Mouse (Mus musculus) neural tube, embryonic 15.5 days (tissue): ENCODE data around the gene Taf3. TPM values are rescaled to one million over a fixed set of nuclear protein-coding genes. Genes with fewer than 3 reads are reported as not detected.

Experiments
- ATAC-seq: fragments of 200-750 bp; cut with Nextera tagmentation; 2 replicates; pipeline ENCODE4 v1.8.0; 2017; ENCODE audit warnings: mild to moderate bottlenecking, moderate TSS enrichment, moderate library complexity; ENCODE audit not compliant: low FRiP score
- H3K27ac ChIP-seq: fragments of 300-500 bp; sonication (generic); replicated peaks from 2 replicates; pipeline ENCODE4 v1.5.1; 2015; ENCODE audit warnings: mild to moderate bottlenecking, inconsistent platforms
- H3K27me3 ChIP-seq: fragments of 300-500 bp; sonication (generic); replicated peaks from 2 replicates; pipeline ENCODE4 v1.6.1; 2015; ENCODE audit warnings: inconsistent platforms
- H3K36me3 ChIP-seq: fragments of 300-500 bp; sonication (generic); 2 replicates; pipeline ENCODE4 v1.6.1; 2015; ENCODE audit warnings: inconsistent platforms
- H3K4me1 ChIP-seq: fragments of 300-500 bp; sonication (generic); 2 replicates; pipeline ENCODE4 v1.6.1; 2015; ENCODE audit warnings: inconsistent platforms
- H3K4me2 ChIP-seq: fragments of 300-500 bp; sonication (generic); 2 replicates; pipeline ENCODE4 v1.6.1; 2015; ENCODE audit warnings: inconsistent platforms, mild to moderate bottlenecking, moderate library complexity
- H3K4me3 ChIP-seq: fragments of 300-500 bp; sonication (generic); replicated peaks from 2 replicates; pipeline ENCODE4 v1.5.1; 2015; ENCODE audit warnings: mild to moderate bottlenecking, inconsistent platforms
- H3K9ac ChIP-seq: fragments of 300-500 bp; sonication (generic); replicated peaks from 2 replicates; pipeline ENCODE4 v1.6.1; 2015; ENCODE audit warnings: mild to moderate bottlenecking, inconsistent platforms
- H3K9me3 ChIP-seq: fragments of 300-500 bp; sonication (generic); replicated peaks from 2 replicates; pipeline ENCODE4 v1.6.1; 2016; ENCODE audit warnings: inconsistent platforms
- WGBS: fragments of 180-500 bp; shearing (Covaris S2); methylation state at CpG from one replicate; pipeline ENCODE4 v1.1.7; 2015; ENCODE audit warnings: mixed read lengths; 5-methylcytosine and 5-hydroxymethylcytosine counted together
- polyA plus RNA-seq: library from polyadenylated mRNA; unstranded; fragments of >200 nt; fragmentation: Nextera tagmentation; extraction: Ambion mirVana; gene quantifications from 2 replicates; pipeline ENCODE4 v1.2.1, GENCODE M21; 2015

The Taf3 gene
- polyA plus RNA-seq, 1 experiment from 2014 or later = 12.0 TPM

GRCm38 (mm10) chr2:9879493-9879892 lies 168.9 kb downstream of the Taf3 start:
- Histone ChIP-seq H3K27ac (no peak overlapping the region), H3K27me3 (peaks cover 69% of the 10 kb centered on the region), H3K9ac (no peak overlapping the region), H3K4me1 (peaks cover 44% of the 10 kb centered on the region), H3K36me3 (no peaks in the 10 kb centered on the region), H3K4me2 (peak overlapping the region; percentile 66), H3K4me3 (peak overlapping the region; percentile 34), H3K9me3 (no peaks in the 10 kb centered on the region)
- ATAC-seq = peak; percentile 78
- WGBS = under 1% methylated on average over 21 of the region's 21 CpGs

- Histone ChIP-seq H3K36me3 (no peaks in the 10 kb centered on the region), H3K4me3 (peak overlapping the region; percentile 34), H3K9ac (no peak overlapping the region; the same call in 1 of the 2 replicates), H3K4me2 (peak overlapping the region; percentile 66), H3K4me1 (peaks cover 47% of the 10 kb centered on the region), H3K27me3 (peaks cover 69% of the 10 kb centered on the region), H3K9me3 (no peaks in the 10 kb centered on the region), H3K27ac (no peak overlapping the region)
- ATAC-seq = no peak
- WGBS = under 1% methylated on average over 22 of the region's 22 CpGs
Observed at GRCm38 (mm10) chr2:9879092-9879491, 169.3 kb downstream of the Taf3 start.

GRCm38 (mm10) chr2:9878564-9879081 lies 169.8 kb downstream of the Taf3 start:
- WGBS = 0% methylated on average over 28 of the region's 33 CpGs
- Histone ChIP-seq H3K4me3 (peak overlapping the region; percentile 34), H3K4me2 (peak overlapping the region; percentile 66), H3K4me1 (peaks cover 47% of the 10 kb centered on the region), H3K36me3 (no peaks in the 10 kb centered on the region), H3K27ac (no peak overlapping the region), H3K27me3 (peaks cover 74% of the 10 kb centered on the region), H3K9ac (0 out of 2 replicates have a peak overlapping the region, but pooled peaks have one; percentile 3), H3K9me3 (no peaks in the 10 kb centered on the region)
- no peak for ATAC-seq

- peaks cover 47% of the 10 kb centered on the region for H3K4me1 ChIP-seq
- under 1% methylated on average over 19 of the region's 19 CpGs for WGBS
- 0 out of 2 replicates have a peak overlapping the region, but pooled peaks have one; percentile 3 for H3K9ac ChIP-seq
- H3K36me3 ChIP-seq = no peaks in the 10 kb centered on the region
- no peak overlapping the region for H3K27ac ChIP-seq
- H3K9me3 ChIP-seq = no peaks in the 10 kb centered on the region
- peaks cover 76% of the 10 kb centered on the region for H3K27me3 ChIP-seq
- H3K4me3 ChIP-seq = peak overlapping the region; percentile 34
- no peak for ATAC-seq
- H3K4me2 ChIP-seq = peak overlapping the region; percentile 66
Observed at GRCm38 (mm10) chr2:9877966-9878563, 170.3 kb downstream of the Taf3 start.

GRCm38 (mm10) chr2:9877326-9877690 lies 171.1 kb downstream of the Taf3 start:
- peak overlapping the region; percentile 34 for H3K4me3 ChIP-seq
- peaks cover 80% of the 10 kb centered on the region for H3K27me3 ChIP-seq
- peaks cover 41% of the 10 kb centered on the region for H3K4me1 ChIP-seq
- WGBS = under 1% methylated on average over 35 of the region's 35 CpGs
- no peaks in the 10 kb centered on the region for H3K9me3 ChIP-seq
- ATAC-seq = no peak
- H3K9ac ChIP-seq = no peak overlapping the region
- H3K36me3 ChIP-seq = no peaks in the 10 kb centered on the region
- H3K27ac ChIP-seq = no peak overlapping the region
- peak overlapping the region; percentile 66 for H3K4me2 ChIP-seq

GRCm38 (mm10) chr2:9876621-9877325 lies 171.6 kb downstream of the Taf3 start:
- Histone ChIP-seq H3K36me3 (no peaks in the 10 kb centered on the region), H3K27me3 (peaks cover 82% of the 10 kb centered on the region), H3K9me3 (no peaks in the 10 kb centered on the region), H3K27ac (no peak overlapping the region), H3K4me3 (peak overlapping the region; percentile 34), H3K9ac (no peak overlapping the region), H3K4me2 (peak overlapping the region; percentile 66), H3K4me1 (peaks cover 37% of the 10 kb centered on the region)
- ATAC-seq = no peak
- WGBS = 1% methylated on average over 31 of the region's 31 CpGs

- 8% methylated on average over 12 of the region's 12 CpGs for WGBS
- Histone ChIP-seq H3K9me3 (no peaks in the 10 kb centered on the region), H3K4me2 (no peak overlapping the region), H3K27ac (no peak overlapping the region), H3K36me3 (no peaks in the 10 kb centered on the region), H3K4me3 (no peak overlapping the region), H3K9ac (no peak overlapping the region), H3K4me1 (peaks cover 28% of the 10 kb centered on the region), H3K27me3 (peaks cover 82% of the 10 kb centered on the region)
- no peak for ATAC-seq
Observed at GRCm38 (mm10) chr2:9875676-9876357, 172.6 kb downstream of the Taf3 start.

GRCm38 (mm10) chr2:9875220-9875619 lies 173.2 kb downstream of the Taf3 start:
- Histone ChIP-seq H3K27me3 (peaks cover 84% of the 10 kb centered on the region), H3K4me3 (no peak overlapping the region), H3K4me2 (peak overlapping the region; percentile 32), H3K36me3 (no peaks in the 10 kb centered on the region), H3K9me3 (no peaks in the 10 kb centered on the region), H3K27ac (no peak overlapping the region), H3K9ac (no peak overlapping the region), H3K4me1 (peaks cover 28% of the 10 kb centered on the region)
- no peak for ATAC-seq
- WGBS = 4% methylated on average over 4 of the region's 4 CpGs

- H3K27me3 ChIP-seq = peaks cover 84% of the 10 kb centered on the region
- WGBS = 11% methylated on average over 39 of the region's 39 CpGs
- H3K4me3 ChIP-seq = 0 out of 2 replicates have a peak overlapping the region, but pooled peaks have one; percentile 8
- no peaks in the 10 kb centered on the region for H3K9me3 ChIP-seq
- ATAC-seq = no peak
- H3K4me1 ChIP-seq = peaks cover 26% of the 10 kb centered on the region
- no peak overlapping the region for H3K27ac ChIP-seq
- H3K9ac ChIP-seq = no peak overlapping the region
- no peaks in the 10 kb centered on the region for H3K36me3 ChIP-seq
- H3K4me2 ChIP-seq = peak overlapping the region; percentile 32
Observed at GRCm38 (mm10) chr2:9874467-9875219, 173.8 kb downstream of the Taf3 start.

- Histone ChIP-seq H3K36me3 (no peaks in the 10 kb centered on the region), H3K9me3 (no peaks in the 10 kb centered on the region), H3K27ac (no peak overlapping the region), H3K4me1 (peaks cover 19% of the 10 kb centered on the region), H3K4me3 (no peak overlapping the region), H3K27me3 (peaks cover 76% of the 10 kb centered on the region), H3K9ac (no peak overlapping the region), H3K4me2 (no peak overlapping the region)
- no peak for ATAC-seq
- WGBS = 23% methylated on average over 2 of the region's 2 CpGs
Observed at GRCm38 (mm10) chr2:9873757-9874156, 174.6 kb downstream of the Taf3 start.

GRCm38 (mm10) chr2:9872682-9873081 lies 175.7 kb downstream of the Taf3 start:
- Histone ChIP-seq H3K9ac (no peak overlapping the region), H3K4me3 (no peak overlapping the region), H3K9me3 (no peaks in the 10 kb centered on the region), H3K27me3 (peaks cover 67% of the 10 kb centered on the region), H3K27ac (no peak overlapping the region), H3K36me3 (no peaks in the 10 kb centered on the region), H3K4me2 (no peak overlapping the region), H3K4me1 (peaks cover 15% of the 10 kb centered on the region)
- ATAC-seq = no peak
- 3% methylated on average over 12 of the region's 12 CpGs for WGBS
